Mouse (Mus musculus) neural tube, embryonic 14.5 days (tissue): ENCODE results near the gene Sirt7. TPM values are rescaled to one million over a fixed set of nuclear protein-coding genes. Genes with fewer than 3 reads are reported as not detected.
"Not testable (repeated sequence)": the region's sequence is repeated elsewhere in the genome, so short reads cannot be mapped to it uniquely, and the experiment has no call there.

ENCODE experiments used
- ATAC-seq: fragments of 200-750 bp; cut with Nextera tagmentation; 2 replicates; pipeline ENCODE4 v1.8.0; 2017; ENCODE audit warnings: low read depth, mild to moderate bottlenecking, moderate TSS enrichment, moderate library complexity
- H3K27ac ChIP-seq: fragments of 300-500 bp; sonication (generic); 2 replicates; pipeline ENCODE4 v1.5.1; 2014; ENCODE audit warnings: low read depth, mild to moderate bottlenecking, control low read depth, low read length, moderate library complexity, mixed read lengths
- H3K27me3 ChIP-seq: fragments of 300-500 bp; sonication (generic); 2 replicates; pipeline ENCODE4 v1.6.1; 2014; ENCODE audit warnings: low read length; ENCODE audit not compliant: control insufficient read depth, insufficient read depth
- H3K36me3 ChIP-seq: fragments of 300-500 bp; sonication (generic); 2 replicates; pipeline ENCODE4 v1.6.1; 2014; ENCODE audit warnings: low read length, mixed read lengths; ENCODE audit not compliant: control insufficient read depth, insufficient read depth
- H3K4me1 ChIP-seq: fragments of 300-500 bp; sonication (generic); 2 replicates; pipeline ENCODE4 v1.6.1; 2014; ENCODE audit warnings: low read length; ENCODE audit not compliant: control insufficient read depth, insufficient read depth
- H3K4me2 ChIP-seq: fragments of 300-500 bp; sonication (generic); 2 replicates; pipeline ENCODE4 v1.6.1; 2014; ENCODE audit warnings: mild to moderate bottlenecking, low read depth, low read length, control low read depth
- H3K4me3 ChIP-seq: fragments of 300-500 bp; sonication (generic); 2 replicates; pipeline ENCODE4 v1.5.1; 2014; ENCODE audit warnings: low read depth, low read length, control low read depth, mixed read lengths
- H3K9ac ChIP-seq: fragments of 300-500 bp; sonication (generic); replicated peaks from 2 replicates; pipeline ENCODE4 v1.6.1; 2014; ENCODE audit warnings: low read depth, mild to moderate bottlenecking, control low read depth, low read length, mixed read lengths
- H3K9me3 ChIP-seq: fragments of 300-500 bp; sonication (generic); 2 replicates; pipeline ENCODE4 v1.6.1; 2016; ENCODE audit warnings: low read length; ENCODE audit not compliant: control insufficient read depth
- WGBS: fragments of 180-500 bp; shearing (Covaris S2); extraction: QIAGEN DNeasy Blood & Tissue Kit; methylation state at CpG from one replicate; pipeline ENCODE4 v1.1.7; 2014; 5-methylcytosine and 5-hydroxymethylcytosine counted together
- polyA plus RNA-seq: library from polyadenylated mRNA; unstranded; fragments of >200 nt; fragmentation: Nextera tagmentation; extraction: Ambion mirVana; gene quantifications from 2 replicates; pipeline ENCODE4 v1.2.1, GENCODE M21; 2014

Gene Sirt7
- polyA plus RNA-seq, 1 experiment from 2014 or later, result 42.8 TPM

DNA sequence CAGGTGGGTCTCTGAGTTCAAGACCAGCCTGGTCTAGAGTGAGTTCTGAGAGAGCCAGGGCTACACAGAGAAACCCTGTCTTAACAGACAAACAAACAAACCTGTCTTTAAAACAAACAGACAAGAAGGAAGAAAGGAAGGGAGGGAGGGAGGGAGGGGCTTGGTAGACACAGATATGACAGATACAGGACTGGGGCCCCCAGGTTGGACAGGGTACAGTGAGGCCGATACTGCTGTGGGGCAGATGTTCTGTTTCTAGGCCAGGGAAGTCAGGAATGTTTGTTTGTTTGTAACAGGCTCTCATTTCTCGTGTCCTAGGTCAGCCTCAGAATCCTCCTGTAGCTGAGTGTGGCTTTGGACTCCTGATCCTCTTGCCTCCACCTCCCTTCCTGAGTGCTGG, 21.5 kb downstream of the Sirt7 start:
- no peak for ATAC-seq
- Histone ChIP-seq H3K36me3 (peaks cover 36% of the 10 kb centered on the region), H3K27ac (no peak overlapping the region), H3K4me1 (peaks cover 12% of the 10 kb centered on the region), H3K27me3 (no peaks in the 10 kb centered on the region), H3K9ac (no peak overlapping the region), H3K4me2 (no peak overlapping the region), H3K4me3 (no peak overlapping the region), H3K9me3 (no peaks in the 10 kb centered on the region)
- WGBS, result 75% methylated on average over 2 of the region's 2 CpGs

- Histone ChIP-seq H3K27me3 (no peaks in the 10 kb centered on the region), H3K36me3 (peaks cover 44% of the 10 kb centered on the region), H3K27ac (no peak overlapping the region), H3K4me3 (no peak overlapping the region), H3K9ac (no peak overlapping the region), H3K4me2 (no peak overlapping the region), H3K4me1 (peaks cover 13% of the 10 kb centered on the region), H3K9me3 (no peaks in the 10 kb centered on the region)
- 93% methylated on average over 3 of the region's 3 CpGs for WGBS
- no peak for ATAC-seq
These were observed 24.3 kb downstream of the Sirt7 start for GRCm38 (mm10) chr11:120600716-120601115.

DNA sequence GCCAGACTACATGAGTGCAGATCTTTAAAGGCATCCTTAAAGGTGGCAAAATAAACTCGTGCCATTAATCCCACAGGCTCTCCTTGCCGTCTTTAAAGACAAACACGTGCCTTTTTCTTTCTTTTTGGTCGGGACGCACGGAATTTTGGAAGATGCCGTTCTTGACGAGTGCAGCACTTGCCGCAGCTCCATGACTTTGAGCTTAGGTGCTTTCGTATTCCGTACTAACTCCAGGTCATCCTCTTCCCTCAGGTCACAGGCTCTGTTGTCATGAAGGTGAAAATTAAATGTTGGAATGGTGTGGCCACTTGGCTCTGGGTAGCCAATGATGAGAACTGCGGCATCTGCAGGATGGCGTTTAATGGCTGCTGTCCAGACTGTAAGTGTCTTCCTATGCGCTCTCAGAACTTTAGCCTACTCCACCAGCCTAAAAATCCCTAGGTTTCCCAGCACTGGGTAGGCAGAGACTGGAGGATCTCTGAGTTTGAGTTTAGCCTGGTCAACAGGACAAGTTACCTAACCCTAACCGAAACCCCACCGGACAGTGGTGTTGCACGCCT, 26.0 kb downstream of the Sirt7 start:
- Histone ChIP-seq H3K9me3 (no peaks in the 10 kb centered on the region), H3K4me1 (peaks cover 13% of the 10 kb centered on the region), H3K4me2 (peak overlapping the region; percentile 97), H3K9ac (peak overlapping the region; percentile 99), H3K27ac (peak overlapping the region; percentile 87), H3K27me3 (no peaks in the 10 kb centered on the region), H3K4me3 (peak overlapping the region; percentile 95), H3K36me3 (peaks cover 43% of the 10 kb centered on the region)
- 49% methylated on average over 17 of the region's 17 CpGs for WGBS
- ATAC-seq, result no peak; the same call in 1 of the 2 replicates

DNA sequence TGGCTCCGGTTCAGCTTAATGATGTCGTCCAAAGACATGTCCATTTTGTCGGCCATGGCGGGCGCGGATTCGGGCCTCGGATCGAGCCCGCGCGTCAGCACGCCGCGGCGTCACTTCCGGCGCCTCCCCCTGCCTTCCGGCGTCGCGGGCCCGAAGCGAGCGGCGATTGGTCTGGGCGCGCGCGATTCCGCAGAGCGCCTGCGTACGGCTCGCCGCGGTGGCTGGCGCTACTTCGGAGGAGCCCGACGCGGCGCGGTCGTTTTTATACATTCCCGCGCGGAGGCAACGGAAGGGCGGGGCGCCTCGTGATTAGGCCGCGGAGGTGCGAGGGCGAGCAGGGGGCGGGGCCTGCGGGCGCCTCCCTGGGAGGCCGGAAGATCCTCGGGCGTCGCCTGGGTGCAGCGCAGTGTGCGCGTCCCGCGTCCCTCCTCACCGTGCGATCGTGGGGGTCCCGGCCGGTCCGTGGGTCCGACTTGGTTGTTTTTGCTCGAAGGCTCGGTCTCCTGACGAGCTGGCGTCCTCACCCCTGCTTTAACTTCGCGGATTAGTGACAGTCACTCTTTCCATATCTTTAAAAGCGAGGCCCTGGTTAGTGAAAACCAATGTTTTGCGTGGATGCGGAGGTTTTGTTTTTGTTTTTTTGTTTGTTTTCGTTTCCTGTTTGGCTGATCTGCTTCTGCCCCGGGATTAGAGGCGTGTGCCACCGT, 26.6 kb downstream of the Sirt7 start, which contains the start of the genes Alyref and Anapc11:
Gene Alyref (minus strand): TSS at position 83 of the 707 bp plus-strand sequence.
Gene Anapc11 (plus strand): TSS at position 139 of the 707 bp plus-strand sequence.
- Histone ChIP-seq H3K4me1 (peaks cover 13% of the 10 kb centered on the region), H3K27me3 (no peaks in the 10 kb centered on the region), H3K9ac (peak within 1 kb of the TSS; percentile 99), H3K9me3 (no peaks in the 10 kb centered on the region), H3K4me2 (peak within 1 kb of the TSS; percentile 97), H3K4me3 (peak within 1 kb of the TSS; percentile 95), H3K36me3 (peaks cover 47% of the 10 kb centered on the region), H3K27ac (peak within 1 kb of the TSS; percentile 87)
- under 1% methylated on average over 87 of the region's 88 CpGs for WGBS
- peak; percentile 98 for ATAC-seq

- WGBS, result 6% methylated on average over 69 of the region's 99 CpGs
These were observed 27.5 kb downstream of the Sirt7 start for GRCm38 (mm10) chr11:120597240-120598235.

GRCm38 (mm10) chr11:120588531-120588930, 36.5 kb downstream of the Sirt7 start:
- Histone ChIP-seq H3K4me2 (no peak overlapping the region), H3K9ac (no peak overlapping the region), H3K27ac (no peak overlapping the region), H3K27me3 (no peaks in the 10 kb centered on the region), H3K4me3 (no peak overlapping the region), H3K4me1 (no peaks in the 10 kb centered on the region), H3K9me3 (no peaks in the 10 kb centered on the region), H3K36me3 (peaks cover 60% of the 10 kb centered on the region)
- 95% methylated on average over 6 of the region's 6 CpGs for WGBS
- no peak for ATAC-seq

More at GRCm38 (mm10) chr11:120597240-120598235, 27.5 kb downstream of the Sirt7 start:
- Histone ChIP-seq H3K9ac (peak overlapping the region; percentile 99), H3K4me3 (peak overlapping the region; percentile 95), H3K27ac (peak overlapping the region; percentile 87), H3K4me2 (peak overlapping the region; percentile 97), H3K9me3 (no peaks in the 10 kb centered on the region), H3K36me3 (peaks cover 45% of the 10 kb centered on the region), H3K4me1 (peaks cover 13% of the 10 kb centered on the region), H3K27me3 (no peaks in the 10 kb centered on the region)
- ATAC-seq, result peak; percentile 57

DNA sequence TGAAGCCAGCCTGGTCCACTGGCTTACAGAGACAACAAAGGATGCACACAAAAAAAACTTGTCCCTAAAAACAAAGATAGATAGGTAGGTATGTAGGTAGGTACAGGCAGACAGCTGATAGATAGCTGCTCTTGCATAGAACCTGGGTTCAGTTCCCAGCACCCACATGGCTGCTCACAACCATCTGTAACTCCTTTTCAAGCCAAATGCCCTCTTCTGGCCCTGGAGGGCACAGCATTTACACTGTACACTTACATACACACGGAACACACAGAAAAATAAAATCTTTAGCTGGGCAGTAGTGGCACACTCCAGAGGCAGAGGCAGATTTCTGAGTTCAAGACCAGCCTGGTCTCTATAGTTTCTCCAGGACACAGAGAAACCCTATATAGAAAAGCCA, 41.1 kb downstream of the Sirt7 start:
- H3K4me3 ChIP-seq, result no peak overlapping the region
- no peaks in the 10 kb centered on the region for H3K9me3 ChIP-seq
- no peak overlapping the region for H3K9ac ChIP-seq
- H3K36me3 ChIP-seq, result peaks cover 40% of the 10 kb centered on the region
- no peaks in the 10 kb centered on the region for H3K27me3 ChIP-seq
- H3K4me1 ChIP-seq, result peaks cover 20% of the 10 kb centered on the region
- H3K4me2 ChIP-seq, result no peak overlapping the region
- 95% methylated on average over 1 of the region's 1 CpGs for WGBS
- ATAC-seq, result no peak
- no peak overlapping the region for H3K27ac ChIP-seq

- 94% methylated on average over 2 of the region's 2 CpGs for WGBS
These were observed 42.1 kb downstream of the Sirt7 start for GRCm38 (mm10) chr11:120582982-120583293.

More at GRCm38 (mm10) chr11:120582982-120583293, 42.1 kb downstream of the Sirt7 start:
- H3K9me3 ChIP-seq, H3K27ac ChIP-seq, H3K9ac ChIP-seq, H3K4me2 ChIP-seq, H3K27me3 ChIP-seq, H3K4me3 ChIP-seq, ATAC-seq: not testable (repeated sequence)
- peaks cover 43% of the 10 kb centered on the region for H3K36me3 ChIP-seq
- peaks cover 20% of the 10 kb centered on the region for H3K4me1 ChIP-seq
